Mouse (Mus musculus) adrenal gland, postnatal 0 days (tissue): ENCODE data around the gene B4galnt3. TPM values are rescaled to one million over a fixed set of nuclear protein-coding genes. Genes with fewer than 3 reads are reported as not detected.

Source experiments
- polyA plus RNA-seq: library from polyadenylated mRNA; unstranded; fragments of >200 nt; fragmentation: Nextera tagmentation; extraction: Ambion mirVana; gene quantifications from 2 replicates; pipeline ENCODE4 v1.2.1, GENCODE M21; 2015

B4galnt3 gene
- polyA plus RNA-seq = 0.71 and 1.8 TPM in 2 replicates

GRCm38 (mm10) chr6:120294056-120294784 is at the start of gene B4galnt3, which contains the start of gene D330020A13Rik:
TSS of gene B4galnt3 (minus strand) at chr6:120294559.
TSS of gene D330020A13Rik (plus strand) at chr6:120294364.

Other genes starting within 250 kb of the B4galnt3 start
- gene Ninj2, start 201.2 kb downstream of the B4galnt3 start, polyA plus RNA-seq = 0.22 TPM in 1 of 2 replicates, not detected in the other
- gene D330020A13Rik, start 195 bp downstream of the B4galnt3 start, polyA plus RNA-seq = 0.40 and 0.54 TPM in 2 replicates
- gene Kdm5a, start 69.6 kb upstream of the B4galnt3 start, polyA plus RNA-seq = 35.1 and 43.4 TPM in 2 replicates
- 12.2 and 16.4 TPM in 2 replicates for gene Ccdc77, start 69.8 kb upstream of the B4galnt3 start, polyA plus RNA-seq
- 2.8 and 4.7 TPM in 2 replicates for gene Il17ra, start 168.7 kb upstream of the B4galnt3 start, polyA plus RNA-seq
- 0.06 and 0.25 TPM in 2 replicates for gene Tmem121b, start 199.2 kb upstream of the B4galnt3 start, polyA plus RNA-seq
- gene Hdhd5, start 236.8 kb upstream of the B4galnt3 start, polyA plus RNA-seq = 15.6 and 25.0 TPM in 2 replicates